Mouse (Mus musculus) spleen, adult 2 months (tissue): Measurements from ENCODE around the gene Fam129a.

Source experiments
- CTCF ChIP-seq: fragments of 200-500 bp; IDR thresholded peaks from 2 replicates; pipeline ENCODE4 v1.5.1; 2011; ENCODE audit warnings: mild to moderate bottlenecking, inconsistent platforms; ENCODE audit not compliant: insufficient read depth, insufficient read length, insufficient replicate concordance; ENCODE audit errors: extremely low read depth
- POLR2A ChIP-seq: fragments of 200-500 bp; IDR thresholded peaks from 2 replicates; pipeline ENCODE4 v1.6.1; 2011; ENCODE audit warnings: low read depth, low read length, inconsistent platforms

GRCm38 (mm10) chr1:151592085-151593017 lies 21.4 kb downstream of the Fam129a start:
- no peak for TF ChIP-seq CTCF
- no peak for TF ChIP-seq POLR2A
